Mouse (Mus musculus) forebrain, embryonic 14.5 days (tissue): ENCODE data around the gene Khdc4. TPM values are rescaled to one million over a fixed set of nuclear protein-coding genes. Genes with fewer than 3 reads are reported as not detected.
A peak's percentile ranks its signal among the peaks of the same experiment; 100 is the strongest.

Source experiments
- ATAC-seq: fragments of 200-750 bp; cut with Nextera tagmentation; 2 replicates; pipeline ENCODE4 v1.8.0; 2017; ENCODE audit warnings: mild to moderate bottlenecking, moderate library complexity
- DNase-seq: peaks from one replicate; pipeline ENCODE4 v3.0.0-alpha.2; 2015; ENCODE audit warnings: low spot score
- H3K27ac ChIP-seq: fragments of 300-500 bp; sonication (generic); 2 replicates; pipeline ENCODE4 v1.5.1; 2014; ENCODE audit warnings: low read depth, mild to moderate bottlenecking, control low read depth, low read length, moderate library complexity
- H3K27me3 ChIP-seq: fragments of 300-500 bp; sonication (generic); replicated peaks from 2 replicates; pipeline ENCODE4 v1.6.1; 2014; ENCODE audit warnings: low read length, control low read depth, mixed read lengths; ENCODE audit not compliant: control insufficient read depth, insufficient read depth
- H3K36me3 ChIP-seq: fragments of 300-500 bp; sonication (generic); 2 replicates; pipeline ENCODE4 v1.6.1; 2014; ENCODE audit warnings: low read length, control low read depth; ENCODE audit not compliant: control insufficient read depth, insufficient read depth
- H3K4me1 ChIP-seq: fragments of 300-500 bp; sonication (generic); 2 replicates; pipeline ENCODE4 v1.6.1; 2014; ENCODE audit warnings: antibody characterized with exemption, low read length, control low read depth; ENCODE audit not compliant: control insufficient read depth, insufficient read depth
- H3K4me2 ChIP-seq: fragments of 300-500 bp; sonication (generic); 2 replicates; pipeline ENCODE4 v1.6.1; 2014; ENCODE audit warnings: mild to moderate bottlenecking, control low read depth, low read length
- H3K4me3 ChIP-seq: fragments of 300-500 bp; sonication (generic); 2 replicates; pipeline ENCODE4 v1.5.1; 2014; ENCODE audit warnings: low read depth, low read length, control low read depth
- H3K9ac ChIP-seq: fragments of 300-500 bp; sonication (generic); 2 replicates; pipeline ENCODE4 v1.6.1; 2014; ENCODE audit warnings: mild to moderate bottlenecking, low read length, control low read depth, moderate library complexity
- H3K9me3 ChIP-seq: fragments of 300-500 bp; sonication (generic); replicated peaks from 2 replicates; pipeline ENCODE4 v1.6.1; 2016; ENCODE audit warnings: low read length, control low read depth, mixed read lengths; ENCODE audit not compliant: control insufficient read depth
- WGBS: fragments of 180-500 bp; shearing (Covaris S2); extraction: QIAGEN DNeasy Blood & Tissue Kit; methylation state at CpG from one replicate; pipeline ENCODE4 v1.1.7; 2014; 5-methylcytosine and 5-hydroxymethylcytosine counted together
- polyA plus RNA-seq: library from polyadenylated mRNA; unstranded; fragments of >200 nt; fragmentation: Nextera tagmentation; extraction: Ambion mirVana; gene quantifications from 2 replicates; pipeline ENCODE4 v1.2.1, GENCODE M21; 2014

Gene Khdc4
- polyA plus RNA-seq, result 71.7 and 86.6 TPM in 2 replicates

DNA sequence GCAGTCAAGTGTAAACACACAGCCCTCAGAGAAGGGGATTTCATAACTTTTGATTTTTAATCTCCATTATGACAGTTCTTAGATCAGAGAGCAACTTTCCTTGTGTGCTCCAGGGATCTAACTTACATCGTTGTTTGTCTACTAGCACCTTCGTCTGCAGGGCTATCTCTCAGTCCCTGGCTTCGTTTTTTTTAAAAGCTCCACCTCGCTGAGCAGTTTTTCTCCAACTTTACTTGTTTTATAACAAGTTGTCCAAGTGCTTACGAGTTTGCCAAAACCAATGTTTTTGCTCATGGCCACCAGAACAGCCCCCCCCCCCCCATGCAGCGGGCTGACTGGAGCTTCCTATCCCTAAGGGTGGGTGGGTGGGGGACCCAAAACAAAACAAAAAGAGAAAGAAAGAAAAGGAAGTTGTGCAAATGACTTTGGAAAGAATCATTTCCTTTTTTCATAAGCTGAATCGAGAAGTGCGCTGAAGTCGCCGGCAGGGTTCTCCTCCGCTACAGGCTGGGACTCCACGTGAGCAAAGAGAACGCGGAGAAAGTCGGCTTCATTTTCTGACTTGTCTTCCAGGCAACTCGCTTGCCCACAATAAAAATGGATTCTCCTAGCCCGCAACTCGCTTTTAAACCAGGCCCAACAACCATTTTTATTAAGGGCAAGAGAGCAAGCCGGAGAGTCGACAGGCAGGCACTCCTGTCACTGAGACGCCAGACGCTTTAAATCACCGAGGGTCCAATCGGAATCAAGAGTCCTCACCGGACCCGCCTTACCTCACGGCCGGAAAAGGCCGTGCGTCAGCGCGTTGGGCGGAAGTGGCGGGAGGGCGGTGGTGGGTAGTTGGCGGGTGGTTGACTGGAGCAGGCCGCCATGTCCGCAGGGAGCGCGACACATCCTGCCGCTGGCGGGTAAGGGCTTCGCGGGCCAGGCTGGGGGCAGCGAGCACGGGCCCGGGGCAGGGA is at the start of gene Khdc4:
Gene Khdc4, plus strand, starts transcription at position 824 of the 962 bp plus-strand sequence.
- H3K4me2 ChIP-seq, result peak within 1 kb of the TSS; percentile 89
- no peaks in the 10 kb centered on the region for H3K27me3 ChIP-seq
- peaks cover 27% of the 10 kb centered on the region for H3K36me3 ChIP-seq
- WGBS, result under 1% methylated on average over 47 of the region's 47 CpGs
- DNase-seq, result peak; percentile 100
- H3K27ac ChIP-seq, result peak within 1 kb of the TSS; percentile 96
- H3K4me3 ChIP-seq, result peak within 1 kb of the TSS; percentile 88
- ATAC-seq, result peak; percentile 99
- H3K4me1 ChIP-seq, result peaks cover 14% of the 10 kb centered on the region
- H3K9ac ChIP-seq, result peak within 1 kb of the TSS; percentile 97
- H3K9me3 ChIP-seq, result no peaks in the 10 kb centered on the region; the same call in 1 of the 2 replicates

- H3K4me2 ChIP-seq, result no peak overlapping the region
- ATAC-seq (no peak), DNase-seq (no peak)
- no peaks in the 10 kb centered on the region for H3K27me3 ChIP-seq
- H3K27ac ChIP-seq, result no peak overlapping the region
- 90% methylated on average over 8 of the region's 8 CpGs for WGBS
- H3K4me1 ChIP-seq, result no peaks in the 10 kb centered on the region
- H3K9me3 ChIP-seq, result no peaks in the 10 kb centered on the region
- H3K4me3 ChIP-seq, result no peak overlapping the region
- H3K36me3 ChIP-seq, result peaks cover 98% of the 10 kb centered on the region
- no peak overlapping the region for H3K9ac ChIP-seq
Observed at GRCm38 (mm10) chr3:88636555-88636986, 49.0 kb upstream of the Khdc4 start.

DNA sequence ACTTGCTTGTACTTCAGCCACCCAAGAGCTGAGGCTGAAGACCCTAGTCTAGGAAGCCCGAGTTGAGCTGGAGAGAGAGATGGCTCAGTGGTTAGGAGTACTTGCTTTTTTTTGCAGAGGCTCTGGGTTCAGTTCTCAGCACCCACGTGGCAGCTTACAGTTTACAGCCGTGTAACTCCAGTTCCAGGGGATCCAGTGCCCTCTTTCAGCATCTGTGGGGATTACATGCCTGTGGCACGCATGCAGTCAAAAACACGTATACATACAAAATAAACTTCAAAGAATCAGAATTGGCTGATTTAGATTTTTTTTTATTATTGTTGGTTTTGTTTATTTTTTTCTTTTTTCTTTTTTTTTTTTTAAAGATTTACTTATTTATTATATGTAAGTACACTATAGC is 48.5 kb upstream of the Khdc4 start:
- no peak for ATAC-seq
- Histone ChIP-seq H3K9me3 (no peaks in the 10 kb centered on the region), H3K4me1 (no peaks in the 10 kb centered on the region), H3K4me2 (no peak overlapping the region), H3K36me3 (peaks cover 98% of the 10 kb centered on the region), H3K4me3 (no peak overlapping the region), H3K9ac (no peak overlapping the region), H3K27me3 (no peaks in the 10 kb centered on the region), H3K27ac (no peak overlapping the region)
- DNase-seq, result no peak
- 98% methylated on average over 5 of the region's 5 CpGs for WGBS

DNA sequence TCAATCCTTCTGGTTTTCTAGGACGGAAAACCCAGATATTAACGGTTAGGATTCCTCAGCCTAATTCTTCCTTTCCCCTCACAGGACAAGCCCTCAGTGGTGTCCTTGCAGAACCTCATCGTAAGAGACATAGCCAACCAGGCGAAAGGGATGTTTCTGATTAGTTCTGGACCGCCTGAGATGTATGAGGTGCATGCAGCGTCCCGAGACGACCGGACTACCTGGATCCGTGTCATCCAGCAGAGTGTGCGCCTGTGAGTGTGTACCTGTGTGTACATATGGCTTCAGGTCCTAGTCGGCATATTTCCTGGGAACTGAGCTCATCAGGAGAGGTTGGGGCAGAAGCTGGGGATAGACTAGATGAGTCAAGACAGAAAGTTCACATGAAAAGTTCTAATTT is 46.4 kb upstream of the Khdc4 start:
- H3K27ac ChIP-seq, result no peak overlapping the region
- no peak overlapping the region for H3K9ac ChIP-seq
- ATAC-seq, result no peak
- no peak for DNase-seq
- no peak overlapping the region for H3K4me3 ChIP-seq
- no peaks in the 10 kb centered on the region for H3K9me3 ChIP-seq
- 95% methylated on average over 12 of the region's 12 CpGs for WGBS
- no peaks in the 10 kb centered on the region for H3K4me1 ChIP-seq
- no peak overlapping the region for H3K4me2 ChIP-seq
- no peaks in the 10 kb centered on the region for H3K27me3 ChIP-seq
- H3K36me3 ChIP-seq, result peaks cover 98% of the 10 kb centered on the region

DNA sequence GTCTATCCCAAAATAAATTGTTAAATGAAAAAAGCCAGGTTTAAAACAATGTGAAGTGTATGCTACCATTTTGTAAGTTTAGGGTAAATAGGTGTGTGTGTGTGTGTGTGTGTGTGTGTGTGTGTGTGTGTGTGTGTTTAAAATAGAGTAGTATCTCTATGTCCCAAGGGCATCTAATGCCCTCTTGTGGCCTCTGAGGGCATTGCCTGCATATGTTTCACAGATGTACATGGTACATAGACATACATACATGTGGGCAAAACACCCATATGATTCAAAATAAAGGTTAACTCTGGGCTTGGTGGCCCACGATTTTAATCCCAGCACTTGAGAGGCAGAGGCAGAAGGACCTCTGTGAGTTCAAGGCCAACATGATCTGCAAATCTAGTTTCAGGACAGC is 44.9 kb upstream of the Khdc4 start:
- Histone ChIP-seq H3K4me1 (no peaks in the 10 kb centered on the region), H3K27me3 (no peaks in the 10 kb centered on the region), H3K4me2 (no peak overlapping the region), H3K9ac (no peak overlapping the region), H3K4me3 (no peak overlapping the region), H3K9me3 (no peaks in the 10 kb centered on the region), H3K36me3 (peaks cover 98% of the 10 kb centered on the region), H3K27ac (no peak overlapping the region)
- WGBS, result 94% methylated on average over 1 of the region's 1 CpGs
- ATAC-seq (peak; percentile 46; the same call in 1 of the 2 replicates), DNase-seq (peak; percentile 79)

DNA sequence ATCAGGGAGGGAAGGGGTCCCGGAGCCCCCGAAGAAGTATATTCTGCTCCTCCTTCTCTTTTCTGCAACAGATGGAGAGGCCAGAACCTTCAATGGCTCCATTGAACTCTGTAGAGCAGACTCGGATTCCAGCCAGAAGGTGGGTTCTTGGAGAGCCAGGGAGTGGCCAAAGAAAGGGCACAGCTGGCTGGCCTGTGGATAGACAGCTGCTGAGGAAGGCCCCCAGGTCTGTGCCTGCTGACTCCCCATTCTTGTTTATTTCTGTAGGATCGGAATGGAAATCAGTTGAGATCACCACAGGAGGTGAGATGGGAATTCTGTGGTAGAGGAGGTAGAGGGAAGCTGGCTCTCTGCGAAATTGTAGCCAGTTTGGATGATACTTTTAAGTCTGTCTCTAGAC is 42.5 kb upstream of the Khdc4 start:
- no peak overlapping the region for H3K4me3 ChIP-seq
- no peak overlapping the region for H3K4me2 ChIP-seq
- no peak for ATAC-seq
- no peaks in the 10 kb centered on the region for H3K27me3 ChIP-seq
- no peak overlapping the region for H3K27ac ChIP-seq
- WGBS, result 86% methylated on average over 5 of the region's 5 CpGs
- no peaks in the 10 kb centered on the region for H3K4me1 ChIP-seq
- peaks cover 99% of the 10 kb centered on the region for H3K36me3 ChIP-seq
- H3K9me3 ChIP-seq, result no peaks in the 10 kb centered on the region
- no peak overlapping the region for H3K9ac ChIP-seq
- no peak for DNase-seq

DNA sequence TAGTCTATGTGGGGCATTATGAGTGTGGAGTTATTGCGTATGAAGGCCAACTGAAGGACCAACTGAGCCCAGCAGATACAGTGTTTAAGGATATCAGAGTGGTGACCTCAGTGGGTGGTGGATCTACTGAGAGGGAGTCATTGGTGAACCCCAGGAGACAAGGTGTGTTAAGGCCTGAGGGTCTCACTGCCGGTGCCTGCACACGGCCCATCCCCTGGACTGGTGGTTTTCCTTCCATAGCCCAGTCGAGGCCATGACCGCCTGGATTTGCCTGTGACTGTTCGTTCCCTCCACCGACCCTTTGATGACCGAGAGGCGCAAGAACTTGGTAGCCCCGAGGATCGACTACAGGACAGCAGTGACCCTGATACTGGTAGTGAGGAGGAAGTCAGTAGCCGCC is 39.7 kb upstream of the Khdc4 start:
- peaks cover 82% of the 10 kb centered on the region for H3K36me3 ChIP-seq
- ATAC-seq, result no peak
- H3K27ac ChIP-seq, result no peak overlapping the region
- H3K4me2 ChIP-seq, result no peak overlapping the region
- H3K4me1 ChIP-seq, result no peaks in the 10 kb centered on the region
- no peaks in the 10 kb centered on the region for H3K27me3 ChIP-seq
- 95% methylated on average over 12 of the region's 12 CpGs for WGBS
- H3K4me3 ChIP-seq, result no peak overlapping the region
- no peaks in the 10 kb centered on the region for H3K9me3 ChIP-seq
- no peak for DNase-seq
- no peak overlapping the region for H3K9ac ChIP-seq

DNA sequence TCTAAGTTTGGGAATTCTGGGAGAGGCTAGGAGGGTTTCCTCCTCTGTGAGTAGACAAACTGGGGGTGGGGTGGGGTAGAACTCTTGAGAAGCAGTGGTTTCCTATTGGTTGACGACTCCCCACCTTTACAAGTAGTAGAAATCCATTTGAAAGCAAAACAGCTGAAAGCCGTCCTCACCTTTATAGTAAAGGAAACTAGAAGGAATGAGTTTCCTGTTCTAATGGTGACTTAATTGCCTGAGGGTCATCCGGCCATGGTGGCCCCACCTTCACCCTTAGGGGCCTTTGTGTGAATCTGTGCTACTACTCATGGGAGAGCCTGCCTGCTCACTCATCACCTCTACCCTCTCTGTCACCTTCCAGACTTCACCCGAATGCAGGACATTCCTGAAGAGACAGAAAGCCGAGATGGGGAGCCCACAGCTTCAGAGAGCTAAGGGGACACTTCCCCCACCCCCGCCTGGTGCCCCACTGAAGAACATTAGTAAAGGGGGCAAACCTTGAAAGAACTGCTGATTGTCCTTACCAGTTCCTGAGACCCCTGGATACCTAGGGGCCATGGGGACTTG is 39.1 kb upstream of the Khdc4 start:
- H3K9me3 ChIP-seq, result no peaks in the 10 kb centered on the region
- H3K4me1 ChIP-seq, result no peaks in the 10 kb centered on the region
- no peaks in the 10 kb centered on the region for H3K27me3 ChIP-seq
- DNase-seq (no peak), ATAC-seq (no peak)
- no peak overlapping the region for H3K27ac ChIP-seq
- 91% methylated on average over 6 of the region's 6 CpGs for WGBS
- no peak overlapping the region for H3K4me3 ChIP-seq
- H3K36me3 ChIP-seq, result peaks cover 76% of the 10 kb centered on the region
- H3K4me2 ChIP-seq, result no peak overlapping the region
- H3K9ac ChIP-seq, result no peak overlapping the region

- Histone ChIP-seq H3K27me3 (no peaks in the 10 kb centered on the region), H3K4me1 (no peaks in the 10 kb centered on the region), H3K4me3 (no peak overlapping the region), H3K27ac (no peak overlapping the region), H3K4me2 (no peak overlapping the region), H3K36me3 (peaks cover 70% of the 10 kb centered on the region), H3K9me3 (no peaks in the 10 kb centered on the region), H3K9ac (no peak overlapping the region)
- DNase-seq (no peak), ATAC-seq (no peak)
- 86% methylated on average over 3 of the region's 3 CpGs for WGBS
Observed at GRCm38 (mm10) chr3:88647076-88647475, 38.5 kb upstream of the Khdc4 start.
